Mouse (Mus musculus) cortical plate, adult 2 months (tissue): ENCODE measurements around the gene Camta1. TPM values are rescaled to one million over a fixed set of nuclear protein-coding genes. Genes with fewer than 3 reads are reported as not detected.
A peak's percentile ranks its signal among the peaks of the same experiment; 100 is the strongest.

ENCODE experiments used
- H3K27ac ChIP-seq: fragments of 200-500 bp; 2 replicates; pipeline ENCODE4 v1.5.1; 2012; ENCODE audit warnings: low read length, control low read depth, inconsistent platforms; ENCODE audit not compliant: insufficient read depth
- H3K4me1 ChIP-seq: fragments of 200-500 bp; 2 replicates; pipeline ENCODE4 v1.6.1; 2011; ENCODE audit warnings: low read length; ENCODE audit not compliant: control insufficient read depth, insufficient read depth
- H3K4me3 ChIP-seq: fragments of 200-500 bp; 2 replicates; pipeline ENCODE4 v1.5.1; 2011; ENCODE audit warnings: mild to moderate bottlenecking, low read length, control low read depth; ENCODE audit not compliant: insufficient read depth
- CTCF ChIP-seq: fragments of 200-500 bp; IDR thresholded peaks from 2 replicates; pipeline ENCODE4 v1.5.1; 2011; ENCODE audit warnings: mild to moderate bottlenecking, control low read depth, low read length; ENCODE audit not compliant: insufficient read depth; ENCODE audit errors: extremely low read depth
- POLR2A ChIP-seq: fragments of 200-500 bp; IDR thresholded peaks from 2 replicates; pipeline ENCODE4 v1.6.1; 2011; ENCODE audit warnings: mild to moderate bottlenecking, low read length, control low read depth; ENCODE audit not compliant: insufficient read depth; ENCODE audit errors: extremely low read depth
- polyA plus RNA-seq: library from polyadenylated mRNA; depleted of rRNA; stranded (reverse); fragments of >200 nt; gene quantifications from 2 replicates; pipeline ENCODE4 v1.2.3, GENCODE M21; 2012

The Camta1 gene
- polyA plus RNA-seq, 1 experiment = 111 TPM

DNA sequence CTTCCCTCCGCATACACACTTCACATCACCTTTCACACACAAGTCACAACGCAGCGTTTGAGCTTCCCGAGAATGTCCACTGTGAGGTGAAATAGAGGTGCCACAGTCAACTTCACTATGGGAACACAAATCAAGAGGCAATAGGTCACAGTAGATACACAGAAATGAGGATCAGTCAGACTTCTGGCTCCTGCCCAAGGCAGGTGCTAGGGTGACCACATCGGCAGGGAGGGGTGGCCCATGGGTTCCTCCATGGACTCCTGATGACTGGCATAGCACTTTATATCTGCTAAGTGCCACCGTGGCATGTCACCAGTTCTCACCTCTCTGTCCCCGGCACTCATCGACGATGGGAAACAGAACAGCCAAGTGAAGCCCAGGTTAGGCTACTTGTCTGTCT is 863.0 kb downstream of the Camta1 start:
- H3K27ac ChIP-seq = no peak overlapping the region
- H3K4me3 ChIP-seq = no peak overlapping the region
- no peaks in the 10 kb centered on the region for H3K4me1 ChIP-seq
- no peak for TF ChIP-seq POLR2A
- TF ChIP-seq CTCF = no peak

DNA sequence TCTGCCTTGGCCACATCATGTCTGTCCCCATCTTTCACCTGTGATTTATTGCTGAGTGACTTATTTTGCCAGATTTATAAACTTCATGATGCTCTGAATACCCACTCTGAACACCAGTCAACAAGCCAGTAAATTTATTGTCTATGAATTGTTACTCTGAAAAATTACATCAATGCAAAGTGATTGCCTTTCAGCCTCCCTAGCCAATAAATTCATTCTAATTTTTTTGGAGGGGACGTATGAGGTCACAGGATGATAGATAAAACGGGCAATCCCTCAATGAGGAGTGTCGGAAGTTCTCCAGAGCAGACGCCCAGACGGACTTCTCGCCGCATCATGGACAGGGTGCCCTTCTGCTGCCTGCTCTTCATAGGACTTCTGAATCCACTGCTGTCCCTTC is 864.9 kb downstream of the Camta1 start, which contains the start of gene Uts2:
Uts2 (plus strand) TSS at position 301 of the 400 bp plus-strand sequence.
- H3K4me1 ChIP-seq = no peaks in the 10 kb centered on the region
- no peak for TF ChIP-seq POLR2A
- no peak for TF ChIP-seq CTCF

GRCm38 (mm10) chr4:150990148-150990547 is 871.5 kb downstream of the Camta1 start:
- Histone ChIP-seq H3K4me3 (no peak overlapping the region), H3K27ac (no peak overlapping the region), H3K4me1 (no peaks in the 10 kb centered on the region)
- TF ChIP-seq POLR2A (no peak), CTCF (peak; percentile 38; the same call in 1 of the 2 replicates)

More for the DNA sequence above, 864.9 kb downstream of the Camta1 start, which contains the start of gene Uts2:
- H3K4me3 ChIP-seq = no peak within 1 kb of the TSS
- no peak within 1 kb of the TSS for H3K27ac ChIP-seq

GRCm38 (mm10) chr4:150980153-150980552 is 881.5 kb downstream of the Camta1 start:
- Histone ChIP-seq H3K27ac (no peak overlapping the region), H3K4me3 (no peak overlapping the region), H3K4me1 (no peaks in the 10 kb centered on the region)
- TF ChIP-seq POLR2A (no peak), CTCF (no peak)

- TF ChIP-seq POLR2A (no peak), CTCF (no peak)
- H3K4me3 ChIP-seq = no peak overlapping the region
- no peaks in the 10 kb centered on the region for H3K4me1 ChIP-seq
- H3K27ac ChIP-seq = no peak overlapping the region
These were observed 882.2 kb downstream of the Camta1 start for GRCm38 (mm10) chr4:150979455-150979854.

DNA sequence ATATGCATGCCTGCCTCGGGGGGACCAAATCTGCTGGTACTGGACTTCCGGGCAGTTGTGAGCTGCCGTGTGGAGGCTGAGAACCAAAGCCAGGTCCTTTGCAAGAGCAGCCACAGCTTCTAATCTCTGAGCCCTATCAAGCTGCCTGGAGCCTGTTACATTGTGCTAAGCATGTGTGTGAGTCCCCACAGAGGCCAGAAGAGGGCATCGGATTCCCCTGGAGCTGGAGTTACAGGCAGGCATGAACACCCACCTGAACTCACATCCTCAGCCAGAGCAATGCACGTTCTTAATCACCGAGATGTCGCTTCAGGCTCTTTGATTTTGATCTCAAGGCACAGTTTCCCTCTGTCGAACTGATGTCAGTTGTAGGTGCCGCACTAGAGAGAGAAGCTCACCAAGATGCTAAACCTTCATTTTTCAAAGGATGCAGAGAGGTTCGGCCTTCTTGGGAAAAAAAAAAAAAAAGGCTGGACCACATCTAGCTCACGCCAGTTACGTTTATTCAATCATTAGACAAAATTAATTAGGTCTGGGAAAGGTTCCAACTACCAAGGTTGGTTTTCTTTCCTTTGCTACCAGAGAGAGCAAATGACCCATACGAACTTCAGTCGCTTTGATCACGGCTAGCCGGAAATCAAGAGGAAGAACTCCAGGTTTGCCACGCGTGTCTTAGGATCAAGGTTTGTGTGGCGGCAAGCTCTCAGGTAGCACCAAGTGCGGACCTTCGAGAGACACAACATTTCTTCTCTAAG is 883.3 kb downstream of the Camta1 start:
- Histone ChIP-seq H3K27ac (no peak overlapping the region), H3K4me1 (no peaks in the 10 kb centered on the region), H3K4me3 (no peak overlapping the region)
- TF ChIP-seq POLR2A = no peak
- TF ChIP-seq CTCF = no peak

DNA sequence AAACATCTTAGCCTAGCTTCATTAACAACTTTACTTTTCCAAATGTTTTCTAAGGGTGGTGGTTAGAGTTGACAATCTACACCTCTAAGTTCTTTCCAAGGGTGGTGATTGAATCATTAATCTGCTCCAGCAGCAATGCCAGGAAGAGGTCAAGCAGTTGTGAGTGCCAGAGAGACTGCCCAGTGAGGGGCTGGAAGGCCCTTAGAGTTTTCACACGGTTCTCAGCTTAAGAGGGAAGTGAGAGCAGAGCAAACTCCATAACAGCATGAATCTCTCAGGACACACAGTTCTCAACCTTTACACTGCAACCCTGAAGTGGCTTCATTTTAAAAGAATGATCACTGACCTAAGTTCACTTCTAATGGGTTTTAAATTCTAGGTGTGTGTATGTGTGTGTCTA is 886.5 kb downstream of the Camta1 start:
- H3K27ac ChIP-seq = no peak overlapping the region
- no peak overlapping the region for H3K4me3 ChIP-seq
- TF ChIP-seq CTCF (no peak), POLR2A (no peak)
- no peaks in the 10 kb centered on the region for H3K4me1 ChIP-seq

- no peaks in the 10 kb centered on the region for H3K4me1 ChIP-seq
- H3K4me3 ChIP-seq = no peak overlapping the region
- TF ChIP-seq POLR2A = no peak
- no peak for TF ChIP-seq CTCF
- H3K27ac ChIP-seq = no peak overlapping the region
These were observed 888.4 kb downstream of the Camta1 start for GRCm38 (mm10) chr4:150973264-150973663.

DNA sequence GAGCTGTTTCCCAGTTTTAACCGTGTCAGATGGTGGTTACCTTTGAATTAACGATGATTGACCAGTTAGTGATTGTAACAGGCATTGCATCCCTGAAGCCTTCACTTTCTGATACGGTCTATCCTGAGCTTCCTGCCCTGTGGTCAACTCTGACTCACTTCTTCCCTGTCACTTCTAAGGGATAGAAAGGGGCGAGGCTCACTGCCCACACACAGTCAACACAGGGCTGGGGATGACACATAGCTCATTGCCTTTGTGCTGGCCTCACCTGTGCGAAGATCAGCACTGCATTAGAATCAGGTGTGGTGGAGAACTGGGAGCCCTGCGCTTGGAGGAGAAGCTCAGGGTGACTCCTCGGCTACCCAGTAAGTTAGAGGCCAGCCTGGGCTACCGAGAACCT is 892.7 kb downstream of the Camta1 start:
- no peak overlapping the region for H3K4me3 ChIP-seq
- no peak for TF ChIP-seq POLR2A
- no peak for TF ChIP-seq CTCF
- H3K27ac ChIP-seq = no peak overlapping the region
- no peaks in the 10 kb centered on the region for H3K4me1 ChIP-seq

DNA sequence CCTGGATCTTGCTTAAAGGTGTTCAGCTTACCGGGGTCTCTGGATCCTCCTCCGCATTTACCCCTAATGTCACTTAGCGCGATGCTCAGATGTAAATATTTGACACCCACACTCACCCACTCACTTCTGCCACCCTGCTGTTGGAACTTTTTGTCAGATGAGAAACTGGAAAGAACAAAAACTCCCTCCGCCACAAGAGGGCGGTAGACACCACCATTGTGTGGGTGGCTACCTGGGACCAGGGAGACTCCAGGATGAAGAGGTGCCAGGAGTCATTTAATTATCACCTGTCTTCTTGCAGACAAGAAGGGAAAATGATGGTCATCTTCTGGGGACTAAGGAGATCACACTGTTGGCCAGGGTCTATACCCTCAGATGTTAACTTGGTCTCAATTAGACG is 895.1 kb downstream of the Camta1 start:
- Histone ChIP-seq H3K4me1 (no peaks in the 10 kb centered on the region), H3K27ac (no peak overlapping the region)
- peak; percentile 67 for TF ChIP-seq CTCF
- no peak for TF ChIP-seq POLR2A

GRCm38 (mm10) chr4:150965555-150965951 is 896.1 kb downstream of the Camta1 start:
- TF ChIP-seq POLR2A (no peak), CTCF (0 out of 2 replicates have a peak, but pooled peaks have one; percentile 17)
- Histone ChIP-seq H3K4me1 (no peaks in the 10 kb centered on the region), H3K27ac (no peak overlapping the region), H3K4me3 (no peak overlapping the region)

More for the DNA sequence above, 895.1 kb downstream of the Camta1 start:
- H3K4me3 ChIP-seq = no peak overlapping the region
